Mouse (Mus musculus) spleen, embryonic (tissue): ENCODE results near the gene Stk4.

Experiments
- CTCF ChIA-PET: fragments of 350-600 bp; sonication (Branson Sonifier 250); formaldehyde crosslinking; loops from one replicate; lab custom pipeline; 2022; lab: Charles Lee

The Stk4 gene

DNA sequence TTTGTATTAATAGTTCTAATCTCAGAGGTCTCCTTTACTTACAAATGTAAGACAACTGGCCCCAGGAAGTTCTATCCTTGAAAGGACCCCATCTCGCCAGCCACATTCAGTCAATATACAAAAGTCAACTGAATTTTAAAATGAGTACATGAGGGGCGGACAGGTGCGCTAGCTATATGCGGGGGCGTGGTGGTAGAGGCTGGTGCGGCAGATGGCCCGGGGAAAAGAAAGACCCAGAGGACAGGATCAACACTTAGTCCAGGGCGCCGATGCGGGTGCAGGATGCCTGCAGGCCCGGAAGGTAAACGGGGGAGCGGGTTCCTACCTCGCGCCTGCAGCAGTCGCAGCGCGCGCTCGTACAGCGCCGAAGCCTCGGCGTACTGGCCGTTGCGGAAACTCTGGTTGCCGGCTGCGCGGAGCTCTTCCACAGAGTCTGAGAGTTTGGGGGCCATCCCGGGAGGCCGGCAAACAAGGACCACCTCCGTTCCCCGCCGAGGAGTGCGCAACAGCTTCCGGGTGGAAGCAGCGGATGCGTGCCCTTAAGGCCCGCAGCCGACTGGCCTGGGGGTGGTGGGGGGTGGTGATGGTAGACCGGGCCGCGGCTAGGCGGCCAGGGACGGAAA is at the start of gene Stk4:
Gene Stk4 (plus strand): TSS at position 181 of the 623 bp plus-strand sequence.
- CTCF ChIA-PET = interaction anchor here (0.5 to 0.6 kb wide), 3 partner anchors 14 to 37 kb away, joined by 3 to 8 read pairs (median 4); no protein-coding TSS in a partner anchor

DNA sequence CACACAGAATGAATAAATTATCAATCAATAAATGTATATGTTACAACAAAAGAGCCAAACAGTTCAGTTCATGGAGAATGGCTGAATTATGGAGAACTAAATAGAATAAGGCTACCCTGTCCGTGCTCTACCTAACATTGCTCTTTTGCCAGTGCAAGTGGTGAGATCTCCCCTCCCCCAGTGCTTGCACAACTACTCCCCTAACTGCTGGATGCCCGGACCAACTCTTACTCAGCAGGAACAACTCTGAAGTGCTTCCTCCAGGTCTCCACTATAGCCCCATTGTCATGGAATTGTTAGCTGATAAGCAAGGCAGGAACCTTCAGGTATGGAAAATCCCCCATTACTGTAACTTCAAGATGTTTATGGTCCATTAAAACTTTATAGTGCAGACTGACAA is 48.0 kb upstream of the Stk4 start:
- CTCF ChIA-PET = no interaction called here

DNA sequence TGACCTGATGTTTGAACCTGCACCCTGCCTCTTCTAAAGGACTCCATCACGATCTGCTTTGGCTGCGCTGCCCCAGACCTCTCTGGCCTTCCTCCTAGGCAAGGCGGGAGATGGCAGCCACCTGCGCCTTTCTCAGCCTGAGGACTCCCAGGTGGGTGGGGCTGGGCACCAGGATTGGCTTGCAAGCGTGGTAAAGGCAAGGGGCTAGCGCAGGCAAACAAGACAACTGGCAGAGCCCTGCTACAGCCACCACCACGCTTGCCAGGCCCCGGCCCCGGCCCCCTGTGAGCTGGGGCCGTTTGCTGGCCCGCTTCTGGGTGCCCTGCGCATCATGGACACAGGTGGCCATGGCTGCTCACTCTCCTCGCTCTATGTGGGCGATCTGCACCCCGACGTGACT is 45.0 kb upstream of the Stk4 start, which contains the start of gene Pabpc1l:
Gene Pabpc1l (plus strand): TSS at position 301 of the 400 bp plus-strand sequence.
- CTCF ChIA-PET = no interaction called here

DNA sequence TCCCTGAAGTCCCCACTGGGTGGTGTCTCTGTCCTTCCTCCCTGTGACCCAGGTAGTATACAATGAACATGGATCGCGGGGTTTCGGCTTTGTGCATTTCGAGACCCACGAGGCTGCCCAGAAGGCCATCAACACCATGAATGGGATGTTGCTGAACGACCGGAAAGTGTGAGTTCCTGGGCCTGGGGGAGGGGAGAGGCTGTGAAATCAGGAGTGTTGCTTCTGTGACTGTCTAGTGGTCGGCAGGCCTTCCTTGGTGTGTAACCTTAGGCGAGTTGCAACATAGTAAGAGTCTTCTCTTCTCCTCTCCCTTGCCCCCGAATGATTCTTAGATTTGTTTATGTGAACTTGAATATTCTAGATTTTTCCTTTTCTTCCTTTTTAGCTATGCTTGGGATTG is 39.0 kb upstream of the Stk4 start:
- CTCF ChIA-PET = no interaction called here

DNA sequence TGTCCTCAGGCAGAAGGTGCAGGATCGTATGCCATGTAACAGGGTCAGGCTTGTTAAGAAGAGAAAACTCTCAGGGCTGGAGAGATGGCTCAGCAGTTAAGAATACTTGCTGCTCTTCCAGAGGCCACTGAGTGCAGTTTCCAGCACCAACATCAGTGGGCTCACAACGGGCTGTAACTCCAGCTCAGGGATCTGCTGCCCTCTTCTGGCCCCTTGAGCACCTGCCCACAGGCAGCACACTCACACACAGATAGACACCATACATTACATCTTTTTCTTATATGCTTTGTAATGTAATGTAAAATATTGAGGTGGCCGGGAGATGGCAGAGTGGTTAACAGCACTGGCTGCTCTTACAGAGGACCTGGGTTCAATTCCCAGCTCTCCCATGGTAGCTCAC is 37.1 kb upstream of the Stk4 start:
- CTCF ChIA-PET = no interaction called here

DNA sequence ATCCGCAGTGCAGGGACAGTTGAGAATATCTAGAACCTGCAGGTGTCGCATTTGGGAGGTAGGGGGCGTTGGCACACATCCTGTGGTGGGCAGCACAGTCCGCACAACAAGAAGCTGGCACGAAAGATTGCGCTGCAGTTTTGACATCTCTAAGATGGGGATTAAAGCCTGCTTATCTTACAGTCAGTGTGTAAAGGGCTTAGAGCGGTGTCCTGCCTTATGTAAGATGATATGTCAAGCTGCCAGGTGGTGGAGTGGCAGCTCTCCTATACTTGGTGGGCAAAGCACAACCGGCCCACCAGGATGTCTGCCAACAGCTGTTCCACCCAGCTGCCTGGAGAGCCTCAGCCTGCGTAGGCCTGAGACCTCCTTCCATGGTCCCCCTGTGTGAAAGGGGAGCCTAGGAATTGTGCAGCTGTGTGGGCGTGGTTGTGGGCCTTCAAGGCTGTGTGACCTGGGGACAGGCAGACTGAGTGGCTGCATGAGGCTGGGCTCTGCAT is 33.6 kb upstream of the Stk4 start:
- CTCF ChIA-PET = interaction anchor here (0.8 kb wide), 1 partner anchor 27 kb away, joined by 3 read pairs; no protein-coding TSS in a partner anchor

DNA sequence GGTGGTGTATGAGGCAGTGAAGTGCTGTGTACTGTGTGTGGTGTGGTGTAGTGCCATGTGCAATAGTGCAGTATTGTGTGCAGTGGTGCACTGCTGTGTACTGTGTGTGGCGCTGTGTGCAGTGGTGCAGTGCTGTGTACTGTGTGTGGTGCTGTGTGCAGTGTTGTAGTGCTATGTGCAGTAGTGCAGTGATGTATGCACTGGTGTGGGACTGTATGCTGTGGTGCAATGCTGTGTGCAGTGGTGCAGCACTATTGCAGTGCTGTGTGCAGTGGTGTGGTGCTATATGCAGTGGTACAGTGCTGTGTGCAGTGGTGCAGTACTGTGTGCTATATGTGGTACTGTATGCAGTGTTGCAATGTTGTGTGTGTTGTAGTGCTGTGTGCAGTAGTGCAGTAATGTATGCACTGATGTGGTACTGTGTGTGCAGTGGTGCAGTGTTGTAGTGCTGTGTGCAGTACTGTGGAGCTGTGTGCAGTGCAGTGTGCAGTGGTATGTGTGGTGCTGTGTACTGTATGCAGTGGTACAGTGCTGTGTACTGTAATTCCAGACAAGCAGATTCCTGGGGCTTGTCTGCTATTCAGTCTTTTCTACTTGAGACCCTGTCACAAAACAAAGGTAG is 31.6 kb upstream of the Stk4 start:
- CTCF ChIA-PET = no interaction called here

DNA sequence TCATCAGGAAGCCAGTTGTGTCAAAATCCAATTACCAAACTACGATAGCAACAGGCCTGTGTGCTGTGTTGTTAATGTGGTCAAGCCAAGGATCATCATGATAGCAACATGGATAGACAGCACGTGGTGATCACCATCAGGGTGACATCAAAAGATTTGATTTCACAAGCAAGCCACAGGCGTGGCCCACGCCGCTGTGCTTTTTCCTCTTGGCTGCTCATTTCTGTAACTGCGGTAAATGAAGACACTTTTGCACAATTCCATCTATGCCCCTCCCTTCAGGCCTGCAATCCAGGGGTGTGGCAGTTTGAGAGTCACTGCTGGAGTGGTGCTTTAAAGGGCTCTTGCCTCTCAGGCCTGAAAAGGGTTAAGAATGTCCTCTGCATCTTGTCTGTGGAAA is 29.2 kb upstream of the Stk4 start:
- CTCF ChIA-PET = no interaction called here

DNA sequence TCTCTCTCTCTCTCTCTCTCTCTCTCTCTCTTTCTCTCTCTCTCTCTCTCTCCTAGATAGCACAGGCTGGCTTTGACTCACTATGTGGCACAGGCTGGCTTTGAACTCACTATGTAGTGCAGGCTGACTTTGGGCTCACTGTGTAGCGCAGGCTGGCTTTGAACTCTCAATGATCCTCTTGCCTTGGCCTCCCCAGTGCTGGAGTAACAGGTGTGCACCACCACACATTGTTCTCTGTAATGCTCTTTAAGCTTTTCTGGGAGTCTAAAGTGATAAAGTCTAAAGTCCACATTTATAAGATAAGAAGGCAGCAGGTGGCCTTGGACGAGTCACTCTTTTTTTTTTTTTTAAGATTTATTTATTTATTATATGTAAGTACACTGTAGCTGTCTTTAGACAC is 28.6 kb upstream of the Stk4 start:
- CTCF ChIA-PET = no interaction called here

DNA sequence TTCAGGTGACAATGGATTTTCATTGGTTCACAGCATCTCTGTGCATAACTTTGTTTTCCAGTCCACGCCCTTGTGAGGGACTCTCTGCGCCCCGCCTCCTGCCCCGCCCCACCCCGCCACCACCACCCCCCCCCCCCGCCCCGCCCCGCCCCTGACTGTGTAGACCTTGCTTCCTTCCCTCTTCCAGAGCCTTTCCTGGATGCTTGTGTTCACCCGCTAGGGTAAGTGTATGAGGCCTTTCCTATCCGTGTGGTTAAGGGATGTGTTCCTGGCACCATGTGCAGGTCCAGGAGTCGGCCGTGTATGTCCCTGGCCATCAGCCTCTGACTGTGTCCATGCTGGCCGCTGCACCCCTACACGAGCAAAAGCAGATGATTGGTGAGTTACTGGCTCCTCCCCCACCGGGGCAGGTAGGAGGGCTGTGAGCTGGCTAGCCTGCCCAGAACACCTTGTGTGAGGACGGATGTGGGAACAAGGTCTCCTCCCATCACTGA is 22.9 kb upstream of the Stk4 start:
- CTCF ChIA-PET = interaction anchor here (0.5 kb wide), 1 partner anchor 44 kb away, joined by 4 read pairs; no protein-coding TSS in a partner anchor

DNA sequence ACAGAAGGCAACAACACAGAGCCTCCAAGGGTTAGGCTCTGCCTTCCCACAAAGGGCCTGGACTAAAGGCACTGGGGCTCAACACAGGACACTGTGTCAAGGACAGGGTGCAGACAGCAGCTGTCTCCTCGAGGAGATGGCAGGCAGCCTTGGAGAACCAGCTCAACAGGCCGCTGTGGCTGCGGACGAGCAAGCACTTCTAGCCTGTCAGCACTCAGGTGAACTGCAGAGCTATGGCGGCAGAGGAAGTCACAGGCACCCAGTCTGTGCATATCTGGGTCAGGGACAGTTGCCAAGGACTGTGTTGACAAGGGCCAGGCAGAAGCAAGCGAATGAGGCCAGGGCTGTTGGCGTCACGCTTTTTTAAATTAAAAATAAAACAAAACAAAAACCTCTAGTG is 16.4 kb upstream of the Stk4 start:
- CTCF ChIA-PET = interaction anchor here (0.6 kb wide), 1 partner anchor 19 kb away, joined by 6 read pairs; no protein-coding TSS in a partner anchor

DNA sequence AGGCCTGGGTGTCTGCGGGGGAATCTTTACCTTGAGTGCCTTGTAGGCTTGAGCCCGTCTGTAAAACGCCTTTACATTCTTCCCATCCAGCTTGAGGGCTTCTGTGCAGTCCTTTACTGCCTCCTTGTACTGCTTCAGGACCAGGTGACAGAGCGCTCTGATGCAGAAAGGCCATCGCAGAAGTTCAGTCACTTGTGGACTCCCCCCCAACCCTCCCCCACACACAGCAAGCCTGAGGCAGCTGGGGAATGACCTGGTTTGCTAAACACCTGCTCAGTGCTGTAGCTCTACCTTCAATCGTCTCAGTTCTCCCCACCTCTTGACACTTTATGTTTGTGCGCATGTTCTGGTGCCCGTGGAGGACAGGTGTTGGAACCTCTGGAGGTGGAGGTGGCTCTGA is 15.5 kb upstream of the Stk4 start:
- CTCF ChIA-PET = no interaction called here

DNA sequence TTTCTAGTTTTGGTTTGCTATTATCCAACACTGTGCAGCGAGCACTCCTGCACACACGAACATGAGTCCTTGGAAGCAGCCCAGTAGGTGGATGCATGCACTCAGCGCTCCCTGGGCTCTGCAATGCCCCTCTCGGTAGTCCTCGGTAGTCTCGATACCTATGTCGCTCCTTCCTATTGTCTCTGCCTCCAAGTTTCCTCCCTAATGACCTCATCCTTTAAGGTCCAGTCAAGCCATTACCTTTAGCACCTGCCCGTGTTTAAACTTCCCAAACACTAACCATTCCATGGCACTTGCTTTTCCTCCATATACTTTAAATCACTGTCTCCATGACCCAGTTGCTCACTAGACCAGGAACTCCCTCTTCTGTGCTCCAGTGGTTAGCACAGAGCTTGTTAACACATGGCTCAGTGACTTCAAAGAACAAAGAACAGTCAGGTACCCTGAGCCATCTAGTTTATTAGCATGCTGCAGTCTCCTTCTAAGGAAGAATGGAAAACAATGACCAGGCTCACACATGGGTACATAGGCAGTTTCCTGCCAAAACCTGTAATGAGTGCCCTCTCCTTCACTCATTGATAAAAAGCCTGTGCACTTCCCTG is 10.4 kb upstream of the Stk4 start:
- CTCF ChIA-PET = interaction anchor here (0.6 kb wide), 1 partner anchor 49 kb away, joined by 3 read pairs; no protein-coding TSS in a partner anchor

DNA sequence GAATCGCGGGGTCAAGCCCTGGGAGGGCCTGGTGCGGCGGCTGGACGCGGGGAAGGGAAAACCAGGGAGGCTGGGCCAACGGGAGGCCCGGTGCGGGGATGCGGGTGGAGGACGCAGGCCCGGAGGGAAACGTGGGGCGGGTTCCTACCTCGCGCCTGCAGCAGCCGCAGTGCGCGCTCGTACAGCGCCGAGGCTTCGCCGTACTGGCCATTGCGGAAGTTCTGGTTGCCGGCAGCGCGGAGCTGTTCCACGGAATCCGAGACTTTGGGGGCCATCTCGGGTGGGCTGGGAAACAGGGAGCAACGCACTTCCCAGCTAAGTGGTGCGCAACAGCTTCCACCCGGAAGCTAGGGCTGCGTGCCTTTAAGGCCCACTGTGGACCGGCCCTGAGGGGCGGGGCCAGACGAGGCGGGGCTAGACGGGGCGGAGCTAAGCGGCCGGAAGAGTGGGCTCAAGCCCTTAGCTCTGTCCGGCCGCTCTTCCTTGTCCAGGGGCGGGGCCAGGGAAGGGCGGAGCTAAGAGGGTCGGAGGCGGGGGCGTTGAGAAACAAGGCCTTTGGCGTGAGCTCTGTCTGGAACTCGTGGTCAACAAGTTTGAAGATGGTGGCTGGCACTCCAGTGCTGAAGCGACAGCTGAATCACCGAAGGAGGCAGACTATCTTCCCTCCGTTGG is 779 bp downstream of the Stk4 start, which contains the start of gene Tomm34:
Gene Tomm34 (minus strand): TSS at position 405 of the 672 bp plus-strand sequence.
- CTCF ChIA-PET = interaction anchor here (0.5 to 0.6 kb wide), 3 partner anchors 13 to 36 kb away, joined by 3 to 8 read pairs (median 4); no protein-coding TSS in a partner anchor

DNA sequence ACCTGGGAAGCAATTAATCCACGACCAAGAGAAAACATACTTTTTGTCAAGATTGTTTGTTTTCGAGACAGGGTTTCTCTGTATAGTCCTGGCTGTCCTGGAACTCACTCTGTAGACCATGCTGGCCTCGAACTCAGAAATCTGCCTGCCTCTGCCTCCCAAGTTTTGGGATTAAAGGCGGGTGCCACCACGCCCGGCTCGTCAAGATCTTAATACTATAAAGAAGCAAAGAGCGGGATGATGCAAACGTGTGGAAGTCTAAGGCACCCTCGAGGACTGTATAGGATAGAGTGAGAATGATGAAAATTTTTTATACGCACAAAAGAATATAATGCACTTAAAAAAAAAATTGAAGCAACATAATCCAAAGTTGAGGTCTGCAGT is 1.3 kb downstream of the Stk4 start:
- CTCF ChIA-PET = interaction anchor here (0.8 kb wide), 1 partner anchor 395 kb away, joined by 3 read pairs; no protein-coding TSS in a partner anchor

DNA sequence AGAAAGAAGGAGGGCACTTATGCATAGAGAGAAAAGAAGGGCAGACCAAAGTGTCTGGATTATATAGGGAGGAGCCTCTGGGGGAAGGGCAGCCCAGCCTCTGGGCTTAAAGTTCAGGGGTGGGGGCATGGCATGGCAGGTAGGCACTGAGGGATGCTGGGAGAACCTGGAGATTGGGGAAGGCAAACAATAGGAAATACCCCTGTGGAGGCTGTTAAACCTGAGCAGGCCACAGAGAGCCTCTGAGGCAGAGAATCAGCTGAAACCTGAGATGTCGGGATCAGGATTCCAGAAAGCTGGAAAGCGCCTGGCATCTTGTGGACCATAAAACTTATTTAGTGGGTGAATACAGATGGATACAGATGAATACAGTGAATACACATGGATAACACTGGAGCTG is 2.0 kb downstream of the Stk4 start:
- CTCF ChIA-PET = interaction anchor here (0.8 kb wide), 2 partner anchors 19 to 396 kb away, joined by 3 to 6 read pairs; no protein-coding TSS in a partner anchor

DNA sequence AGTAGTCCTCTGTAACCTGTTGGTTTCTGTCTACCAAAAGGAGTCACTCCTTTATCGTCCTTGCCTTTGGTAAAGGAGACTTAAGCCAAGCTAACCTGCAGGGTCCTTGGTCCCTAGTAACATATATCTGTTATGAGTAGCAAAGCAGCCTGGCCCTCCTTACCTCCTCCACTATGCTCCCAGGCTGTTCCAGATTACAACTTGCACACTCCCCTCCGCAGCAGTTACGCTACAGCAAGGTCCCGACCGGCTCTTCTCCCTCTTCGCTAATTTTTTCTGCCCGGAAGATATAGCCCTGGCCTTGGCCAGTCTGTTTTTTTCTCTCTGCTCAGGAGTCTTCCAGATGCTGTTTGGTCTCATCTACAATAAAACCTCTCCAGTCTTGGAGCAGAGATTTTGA is 3.0 kb downstream of the Stk4 start:
- CTCF ChIA-PET = interaction anchor here (0.8 kb wide), 1 partner anchor 20 kb away, joined by 6 read pairs; no protein-coding TSS in a partner anchor

DNA sequence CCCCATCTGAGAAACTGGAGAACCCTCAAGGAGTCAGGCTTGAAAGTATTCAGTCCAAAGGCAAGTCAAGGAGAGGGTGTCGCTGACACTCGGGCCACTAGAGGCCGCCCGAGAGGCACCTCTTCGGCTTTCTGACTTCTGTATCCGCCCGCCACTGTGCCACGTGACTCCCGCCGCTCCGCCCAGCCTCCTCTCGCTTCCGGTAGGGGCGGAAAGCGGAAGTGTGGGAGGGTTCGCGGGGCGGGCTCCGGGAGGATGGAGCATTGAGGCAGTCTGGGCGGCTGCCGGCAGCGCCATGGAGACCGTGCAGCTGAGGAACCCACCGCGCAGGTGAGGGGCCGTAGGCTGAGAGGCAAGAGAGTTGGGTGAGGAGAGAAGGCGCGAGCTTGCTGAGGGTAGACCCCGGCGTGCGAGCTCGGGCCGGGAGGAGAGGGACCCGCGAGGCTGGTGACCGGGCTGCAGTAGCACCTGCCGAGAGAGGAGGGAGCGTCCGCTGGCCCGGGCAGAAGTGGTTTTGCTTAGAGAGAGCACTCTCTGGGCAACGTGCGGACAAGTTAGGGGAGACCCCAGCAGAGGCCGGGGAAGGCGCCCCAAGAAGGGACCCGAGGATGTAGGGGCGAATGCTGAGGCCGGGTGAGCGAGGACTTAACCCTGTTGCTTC is 3.9 kb downstream of the Stk4 start:
- CTCF ChIA-PET = interaction anchor here (0.6 kb wide), 1 partner anchor 24 kb away, joined by 7 read pairs; no protein-coding TSS in a partner anchor

DNA sequence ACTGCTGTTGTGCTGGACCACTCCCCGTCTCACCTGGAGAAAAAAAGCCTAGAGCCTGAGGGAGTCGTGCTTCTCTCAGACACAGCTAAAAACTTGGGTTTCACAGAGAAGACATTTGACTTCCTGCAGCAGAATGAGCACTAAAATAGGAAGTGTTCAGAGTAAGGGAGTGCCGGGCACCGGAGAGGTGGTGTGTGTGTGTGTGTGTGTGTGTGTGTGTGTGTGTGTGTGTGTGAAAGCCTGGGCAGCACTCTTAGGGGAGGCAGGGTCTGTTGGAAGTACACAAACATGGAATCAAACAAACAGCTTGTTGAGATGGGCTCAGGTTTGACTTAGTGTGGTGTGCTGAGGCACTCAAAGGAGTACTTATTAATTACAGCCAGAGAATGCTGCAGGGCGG is 5.0 kb downstream of the Stk4 start:
- CTCF ChIA-PET = interaction anchor here (0.5 to 0.6 kb wide), 2 partner anchors 15 to 72 kb away, joined by 3 read pairs; no protein-coding TSS in a partner anchor

DNA sequence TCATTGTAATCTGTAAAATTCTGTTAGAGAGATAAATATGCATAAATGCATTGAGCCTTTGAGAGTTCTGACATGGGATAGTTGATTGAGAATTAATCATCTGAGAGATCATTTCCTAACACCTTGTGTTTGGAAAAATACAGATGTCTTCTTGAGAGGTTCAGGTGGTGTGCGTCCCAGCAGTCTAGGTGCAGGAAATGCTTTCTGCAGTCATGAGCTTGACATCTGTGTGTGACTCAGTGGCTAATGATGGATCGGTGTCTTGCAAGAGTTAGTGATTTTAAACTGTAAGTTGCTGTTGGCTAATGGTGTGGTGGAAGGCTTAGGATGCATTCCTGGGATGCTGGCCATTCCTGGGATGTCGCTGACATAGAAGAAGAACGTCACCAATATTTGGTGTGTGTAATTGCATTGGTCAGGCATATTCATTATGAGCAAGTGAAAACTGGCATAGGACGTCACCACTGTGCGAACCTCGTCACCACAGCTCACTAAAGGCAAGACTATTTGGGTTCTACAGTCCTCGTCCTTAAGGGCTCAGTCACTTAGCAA is 6.8 kb downstream of the Stk4 start:
- CTCF ChIA-PET = no interaction called here
